Mouse (Mus musculus): ENCODE measurements at regions not wholly inside any gene's neighbourhood (a gene's known extent, or its start where the extent isn't known, plus 50 kb on each side); places are given as distances from the start of the nearest gene placed in this dataset.

GRCm38 (mm10) chr4:20988474-20988873 lies 697.3 kb downstream of the Prdm13 start:
- no peak overlapping the region for H3K4me3 ChIP-seq
- no peak overlapping the region for H3K27ac ChIP-seq (replicated peaks)
- ATAC-seq (ENCODE audit: low FRiP score, low read depth): no peak
- H3K4me1 ChIP-seq: no peaks in the 10 kb centered on the region
- H3K27me3 ChIP-seq: no peaks in the 10 kb centered on the region
- no peak overlapping the region for H3K4me2 ChIP-seq (replicated peaks)
- no peak overlapping the region for H3K9ac ChIP-seq (replicated peaks)
- no peaks in the 10 kb centered on the region for H3K36me3 ChIP-seq
- 74% methylated on average over 1 of the region's 1 CpGs for WGBS
- H3K9me3 ChIP-seq: no peaks in the 10 kb centered on the region

- WGBS: 90% methylated on average over 1 of the region's 1 CpGs
- Histone ChIP-seq H3K4me1 (no peaks in the 10 kb centered on the region), H3K4me3 (no peak overlapping the region), H3K27ac (replicated peaks) (no peak overlapping the region), H3K9me3 (no peaks in the 10 kb centered on the region), H3K27me3 (no peaks in the 10 kb centered on the region), H3K4me2 (replicated peaks) (no peak overlapping the region), H3K9ac (replicated peaks) (no peak overlapping the region), H3K36me3 (no peaks in the 10 kb centered on the region)
- no peak for ATAC-seq (ENCODE audit: low FRiP score, low read depth)
These were observed 712.3 kb downstream of the Prdm13 start for GRCm38 (mm10) chr4:20973428-20973827.

- H3K36me3 ChIP-seq: no peaks in the 10 kb centered on the region
- no peak overlapping the region for H3K27ac ChIP-seq (replicated peaks)
- no peaks in the 10 kb centered on the region for H3K4me1 ChIP-seq
- no peaks in the 10 kb centered on the region for H3K9me3 ChIP-seq
- H3K9ac ChIP-seq (replicated peaks): no peak overlapping the region
- no peak overlapping the region for H3K4me2 ChIP-seq (replicated peaks)
- 94% methylated on average over 7 of the region's 7 CpGs for WGBS
- H3K27me3 ChIP-seq: no peaks in the 10 kb centered on the region
- H3K4me3 ChIP-seq: no peak overlapping the region
- ATAC-seq (ENCODE audit: low FRiP score, low read depth): no peak
These were observed 713.5 kb downstream of the Prdm13 start for GRCm38 (mm10) chr4:20972136-20972875.

DNA sequence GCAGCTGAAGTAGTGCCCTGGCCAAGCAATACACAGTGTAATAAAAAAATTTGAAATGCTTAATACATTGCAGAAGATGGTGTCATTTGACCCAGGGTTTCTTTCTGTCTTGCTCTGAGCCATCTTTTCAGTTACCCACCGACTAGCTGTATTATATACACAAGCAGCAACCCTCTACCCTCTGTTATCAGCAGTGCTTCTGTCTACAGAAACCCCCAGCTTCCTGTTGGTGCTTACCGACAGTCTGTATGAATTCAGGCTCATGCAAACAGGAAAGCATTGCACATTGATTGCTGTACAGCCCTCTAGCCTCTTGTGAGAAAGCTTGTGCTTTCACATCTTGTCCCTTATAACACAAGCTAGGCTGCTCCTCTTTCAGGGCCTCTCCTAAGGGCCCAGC lies 736.1 kb downstream of the Prdm13 start:
- no peaks in the 10 kb centered on the region for H3K9me3 ChIP-seq
- no peaks in the 10 kb centered on the region for H3K36me3 ChIP-seq
- no peaks in the 10 kb centered on the region for H3K27me3 ChIP-seq
- no peak overlapping the region for H3K4me3 ChIP-seq
- H3K9ac ChIP-seq (replicated peaks): no peak overlapping the region
- 59% methylated on average over 2 of the region's 2 CpGs for WGBS
- no peak overlapping the region for H3K4me2 ChIP-seq (replicated peaks)
- no peak overlapping the region for H3K27ac ChIP-seq (replicated peaks)
- ATAC-seq (ENCODE audit: low FRiP score, low read depth): 0 out of 2 replicates have a peak, but pooled peaks have one; percentile 19
- no peaks in the 10 kb centered on the region for H3K4me1 ChIP-seq
